8 mouse cellular contexts compared by ENCODE assay signal in the genomic region with DNA sequence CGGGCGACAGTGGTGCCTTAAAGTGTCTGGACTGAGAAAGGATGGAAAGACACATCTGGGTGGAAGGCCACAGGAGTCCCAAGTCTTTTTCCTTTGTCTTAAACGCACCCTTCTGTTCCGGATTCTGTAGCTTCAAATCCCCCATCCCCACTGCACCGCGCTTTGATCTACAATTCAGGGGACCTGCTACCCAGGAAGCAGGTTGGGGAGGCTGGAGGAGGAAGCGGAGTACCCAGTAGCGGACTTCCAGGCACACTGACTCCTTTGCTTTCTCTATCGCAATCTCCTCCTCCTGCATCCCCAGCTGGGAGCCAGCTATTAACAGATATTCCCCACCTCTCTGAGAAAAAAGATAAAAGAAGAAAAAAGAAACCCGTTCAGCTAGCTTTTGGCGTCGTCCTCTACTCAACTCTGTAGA. TPM values are rescaled to one million over a fixed set of nuclear protein-coding genes. Genes with fewer than 3 reads are reported as not detected.
DNase-seq lines count a peak whose midpoint lies in the region; ATAC-seq lines count a peak whose summit lies in the region.

No protein-coding gene starts in this region.

- H3K27ac ChIP-seq in limb, embryonic 13.5 days, result no peak overlapping the region
- 0 out of 2 replicates have a peak overlapping the region, but pooled peaks have one; percentile 8 for H3K27ac ChIP-seq in stomach, embryonic 15.5 days

- H3K4me1 ChIP-seq in limb, embryonic 13.5 days, result peaks cover 16% of the 10 kb centered on the region
- peaks cover 6% of the 10 kb centered on the region; the same call in 1 of the 2 replicates for H3K4me1 ChIP-seq in stomach, embryonic 15.5 days

- H3K36me3 ChIP-seq in limb, embryonic 13.5 days, result no peaks in the 10 kb centered on the region
- no peaks in the 10 kb centered on the region for H3K36me3 ChIP-seq in stomach, embryonic 15.5 days

- peak overlapping the region; percentile 36 for H3K4me3 ChIP-seq in limb, embryonic 13.5 days
- H3K4me3 ChIP-seq in stomach, embryonic 15.5 days (replicated peaks), result peak overlapping the region; percentile 27

- H3K9ac ChIP-seq in limb, embryonic 13.5 days, result peak overlapping the region; percentile 35; the same call in 1 of the 2 replicates
- H3K9ac ChIP-seq in stomach, embryonic 15.5 days, result no peak overlapping the region

- peaks cover 88% of the 10 kb centered on the region for H3K27me3 ChIP-seq in limb, embryonic 13.5 days
- H3K27me3 ChIP-seq in stomach, embryonic 15.5 days (replicated peaks), result peaks cover 17% of the 10 kb centered on the region

- no peaks in the 10 kb centered on the region for H3K9me3 ChIP-seq in limb, embryonic 13.5 days
- H3K9me3 ChIP-seq in stomach, embryonic 15.5 days, result no peaks in the 10 kb centered on the region

- ATAC-seq in limb, embryonic 13.5 days (ENCODE audit: low FRiP score, low read depth), result no peak
- ATAC-seq in stomach, embryonic 15.5 days (ENCODE audit: insufficient read depth, low FRiP score, low read depth), result no peak

- 4% methylated on average over 12 of the region's 12 CpGs for WGBS in limb, embryonic 13.5 days
- 9% methylated on average over 12 of the region's 12 CpGs for WGBS in stomach, embryonic 15.5 days

- H3K4me2 ChIP-seq in limb, embryonic 13.5 days (replicated peaks), result peak overlapping the region; percentile 70
- peak overlapping the region; percentile 59 for H3K4me2 ChIP-seq in stomach, embryonic 15.5 days

- DNase-seq in cerebellum, adult 9-11 months, result peak; percentile 37
- no peak for DNase-seq in cerebellum, postnatal 10 days
- peak; percentile 57 to 60 for DNase-seq in right cerebral cortex, adult 2 months (ENCODE audit: low spot score in 2 of 2)
- no peak for DNase-seq in right cerebral cortex, postnatal 14 days
- DNase-seq in frontal cortex, postnatal 10 days (ENCODE audit: low spot score in 2 of 2), result no peak
- DNase-seq in lung, postnatal 25 days (ENCODE audit: low spot score), result no peak

RNA-seq across cellular contexts. Expression of a gene that starts 10.1 kb away (rescaled TPM):
- polyA plus RNA-seq in limb, embryonic 13.5 days (2015; fragmentation: Nextera tagmentation; extraction: Ambion mirVana), result 3.0 and 3.1 TPM in 2 replicates
- polyA plus RNA-seq in stomach, embryonic 15.5 days (2015; fragmentation: Nextera tagmentation; extraction: Ambion mirVana), result 11.6 and 11.7 TPM in 2 replicates

Comparison
In these comparisons a context has a peak if more than half of its experiments do, and no peak if none do; other contexts are left out.
1. DNase-seq: peak in cerebellum, adult 9-11 months (single experiment) and right cerebral cortex, adult 2 months (2 of 2); none in cerebellum, postnatal 10 days (0 of 2), right cerebral cortex, postnatal 14 days (single experiment), frontal cortex, postnatal 10 days (0 of 2) and lung, postnatal 25 days (single experiment).